Mouse (Mus musculus): ENCODE measurements around the gene Copb1. TPM values are rescaled to one million over a fixed set of nuclear protein-coding genes. Genes with fewer than 3 reads are reported as not detected.
"Not testable (repeated sequence)": the region's sequence is repeated elsewhere in the genome, so short reads cannot be mapped to it uniquely, and the experiment has no call there.

Gene Copb1
- polyA plus RNA-seq, 1 experiment from 2014 or later: 104 TPM

DNA sequence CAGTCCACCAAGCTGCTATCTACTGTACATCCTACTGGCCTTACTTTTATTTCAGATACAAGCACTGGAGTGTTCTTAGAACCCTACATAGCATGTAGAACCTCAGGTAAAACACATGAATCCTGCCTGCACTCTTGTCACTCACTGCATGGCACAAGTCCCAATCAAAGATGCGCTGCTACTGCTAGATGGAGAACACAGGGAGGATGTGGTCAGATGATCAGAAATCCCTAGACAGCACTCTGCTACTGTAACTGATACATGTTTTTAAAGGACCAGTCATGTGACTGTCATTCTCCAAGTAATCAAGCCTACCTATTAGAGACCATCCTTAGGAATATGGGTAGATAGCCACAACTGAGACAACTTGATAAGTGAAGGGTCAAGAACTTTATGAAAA, 44.7 kb downstream of the Copb1 start:
- WGBS: 93% methylated on average over 1 of the region's 1 CpGs
- Histone ChIP-seq H3K27me3 (ENCODE audit: control insufficient read depth, insufficient read depth, low read length) (no peaks in the 10 kb centered on the region), H3K4me2 (ENCODE audit: low read length) (no peak overlapping the region), H3K9me3 (ENCODE audit: control insufficient read depth, low read length) (no peaks in the 10 kb centered on the region), H3K36me3 (ENCODE audit: control insufficient read depth, insufficient read depth, low read length) (peaks cover 14% of the 10 kb centered on the region), H3K4me1 (ENCODE audit: control insufficient read depth, insufficient read depth, low read length) (no peaks in the 10 kb centered on the region), H3K4me3 (replicated peaks; ENCODE audit: low read depth, low read length) (no peak overlapping the region), H3K9ac (replicated peaks; ENCODE audit: low read length) (no peak overlapping the region), H3K27ac (replicated peaks; ENCODE audit: low read depth, low read length) (no peak overlapping the region)
- DNase-seq: no peak
- no peak for ATAC-seq (ENCODE audit: low FRiP score, low TSS enrichment)

DNA sequence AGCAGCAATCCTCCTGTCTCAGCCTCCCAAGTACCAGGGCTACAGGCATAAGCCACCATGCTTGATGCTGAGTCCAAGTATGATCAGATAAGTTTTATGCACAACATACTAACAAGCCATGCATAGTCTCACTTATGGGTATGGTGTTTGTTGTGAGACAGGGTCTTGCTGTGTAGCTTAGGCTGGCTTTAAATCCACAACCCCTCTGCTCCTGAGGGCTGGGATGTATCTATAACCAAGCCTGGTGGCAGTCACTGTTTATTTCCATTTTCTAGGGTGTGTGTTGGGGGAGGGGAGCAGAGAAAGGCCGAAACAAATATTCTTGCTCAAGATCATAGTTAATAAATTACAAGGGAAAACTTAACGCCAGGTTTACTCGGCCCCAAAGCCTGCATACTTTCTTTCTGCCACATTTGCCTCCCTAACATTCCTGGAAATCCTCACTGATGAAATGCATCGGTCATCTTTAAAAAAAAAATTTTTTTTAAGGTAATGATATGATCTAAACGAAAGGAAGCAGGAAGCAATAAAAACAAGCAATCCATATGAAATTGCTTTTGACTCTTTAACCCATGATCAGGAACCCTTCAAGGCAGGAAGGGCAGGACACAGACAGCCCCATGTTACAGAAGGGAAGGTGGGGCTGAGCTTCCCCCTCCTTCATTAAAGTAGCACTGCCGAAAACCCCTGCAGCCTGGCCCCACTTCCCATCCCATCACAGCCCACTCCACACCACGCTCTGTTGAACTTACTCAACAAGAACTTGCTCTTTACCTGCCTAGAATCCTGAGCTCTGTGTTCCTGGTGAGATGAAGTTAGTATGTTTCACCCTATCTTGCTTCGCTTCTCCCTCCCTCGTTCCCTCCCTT, 50.8 kb downstream of the Copb1 start:
- Histone ChIP-seq H3K27ac (replicated peaks; ENCODE audit: low read depth, low read length) (no peak overlapping the region), H3K36me3 (ENCODE audit: control insufficient read depth, insufficient read depth, low read length) (no peaks in the 10 kb centered on the region), H3K4me3 (replicated peaks; ENCODE audit: low read depth, low read length) (no peak overlapping the region), H3K9ac (replicated peaks; ENCODE audit: low read length) (no peak overlapping the region), H3K27me3 (ENCODE audit: control insufficient read depth, insufficient read depth, low read length) (no peaks in the 10 kb centered on the region), H3K4me1 (ENCODE audit: control insufficient read depth, insufficient read depth, low read length) (no peaks in the 10 kb centered on the region), H3K9me3 (ENCODE audit: control insufficient read depth, low read length) (no peaks in the 10 kb centered on the region), H3K4me2 (ENCODE audit: low read length) (no peak overlapping the region)
- 83% methylated on average over 9 of the region's 9 CpGs for WGBS
- no peak for DNase-seq
- no peak for ATAC-seq (ENCODE audit: low FRiP score, low TSS enrichment)

DNA sequence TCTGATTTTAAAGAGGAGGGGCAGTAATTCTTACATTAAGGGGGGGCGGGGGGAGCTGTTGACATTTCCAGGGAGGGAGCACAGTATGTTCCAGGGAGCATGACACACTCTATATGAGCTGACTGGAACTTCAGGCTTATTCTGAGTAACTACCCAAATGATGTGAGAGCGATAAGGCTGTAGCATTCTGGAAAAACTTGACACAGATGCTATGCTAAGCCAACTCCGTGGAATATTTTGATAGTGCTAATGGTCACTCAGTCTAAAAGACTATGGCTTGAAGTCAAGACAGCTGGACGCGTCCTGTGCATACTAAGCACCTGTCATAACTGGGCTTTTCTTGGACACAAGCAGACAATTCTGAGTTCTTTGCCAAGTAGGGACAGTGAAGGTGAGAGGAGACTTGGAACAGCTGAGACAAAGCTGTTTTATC, 51.5 kb downstream of the Copb1 start:
- H3K36me3 ChIP-seq (ENCODE audit: control insufficient read depth, insufficient read depth, low read length): no peaks in the 10 kb centered on the region
- 88% methylated on average over 5 of the region's 5 CpGs for whole genome bisulfite sequencing
- no peak overlapping the region for H3K4me3 ChIP-seq (replicated peaks; ENCODE audit: low read depth, low read length)
- H3K9me3 ChIP-seq (ENCODE audit: control insufficient read depth, low read length): no peaks in the 10 kb centered on the region
- no peak overlapping the region for H3K4me2 ChIP-seq (ENCODE audit: low read length)
- H3K27me3 ChIP-seq (ENCODE audit: control insufficient read depth, insufficient read depth, low read length): no peaks in the 10 kb centered on the region
- ATAC-seq (ENCODE audit: low FRiP score, low TSS enrichment) (no peak), DNase-seq (no peak)
- H3K27ac ChIP-seq (replicated peaks; ENCODE audit: low read depth, low read length): no peak overlapping the region
- no peak overlapping the region for H3K9ac ChIP-seq (replicated peaks; ENCODE audit: low read length)
- no peaks in the 10 kb centered on the region for H3K4me1 ChIP-seq (ENCODE audit: control insufficient read depth, insufficient read depth, low read length)

DNA sequence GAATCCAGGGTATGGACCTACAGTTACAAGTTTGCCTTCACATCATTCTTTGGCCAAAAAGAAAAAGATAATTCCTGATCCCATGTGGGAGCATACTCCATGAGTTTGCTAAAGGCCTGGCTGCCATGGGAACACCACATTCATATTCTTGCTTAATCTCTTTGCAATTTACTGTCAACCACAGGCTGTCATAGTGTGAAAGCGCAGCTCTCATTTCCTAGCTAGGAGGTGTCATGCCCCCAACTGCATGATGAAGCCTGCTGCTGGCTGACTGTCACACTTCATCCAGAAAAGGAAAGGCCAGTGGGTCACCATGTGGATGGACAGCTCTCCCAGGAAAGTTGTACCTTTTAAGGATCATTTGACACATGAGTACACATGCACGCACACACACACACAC, 53.9 kb downstream of the Copb1 start:
- no peak overlapping the region for H3K27ac ChIP-seq (replicated peaks; ENCODE audit: low read depth, low read length)
- no peak overlapping the region for H3K4me3 ChIP-seq (replicated peaks; ENCODE audit: low read depth, low read length)
- WGBS: 84% methylated on average over 2 of the region's 2 CpGs
- H3K4me1 ChIP-seq (ENCODE audit: control insufficient read depth, insufficient read depth, low read length): no peaks in the 10 kb centered on the region
- no peak for DNase-seq
- H3K36me3 ChIP-seq (ENCODE audit: control insufficient read depth, insufficient read depth, low read length): no peaks in the 10 kb centered on the region
- no peaks in the 10 kb centered on the region for H3K27me3 ChIP-seq (ENCODE audit: control insufficient read depth, insufficient read depth, low read length)
- H3K9ac ChIP-seq (replicated peaks; ENCODE audit: low read length): no peak overlapping the region
- H3K9me3 ChIP-seq (ENCODE audit: control insufficient read depth, low read length): no peaks in the 10 kb centered on the region
- no peak for ATAC-seq (ENCODE audit: low FRiP score, low TSS enrichment)
- H3K4me2 ChIP-seq (ENCODE audit: low read length): no peak overlapping the region

DNA sequence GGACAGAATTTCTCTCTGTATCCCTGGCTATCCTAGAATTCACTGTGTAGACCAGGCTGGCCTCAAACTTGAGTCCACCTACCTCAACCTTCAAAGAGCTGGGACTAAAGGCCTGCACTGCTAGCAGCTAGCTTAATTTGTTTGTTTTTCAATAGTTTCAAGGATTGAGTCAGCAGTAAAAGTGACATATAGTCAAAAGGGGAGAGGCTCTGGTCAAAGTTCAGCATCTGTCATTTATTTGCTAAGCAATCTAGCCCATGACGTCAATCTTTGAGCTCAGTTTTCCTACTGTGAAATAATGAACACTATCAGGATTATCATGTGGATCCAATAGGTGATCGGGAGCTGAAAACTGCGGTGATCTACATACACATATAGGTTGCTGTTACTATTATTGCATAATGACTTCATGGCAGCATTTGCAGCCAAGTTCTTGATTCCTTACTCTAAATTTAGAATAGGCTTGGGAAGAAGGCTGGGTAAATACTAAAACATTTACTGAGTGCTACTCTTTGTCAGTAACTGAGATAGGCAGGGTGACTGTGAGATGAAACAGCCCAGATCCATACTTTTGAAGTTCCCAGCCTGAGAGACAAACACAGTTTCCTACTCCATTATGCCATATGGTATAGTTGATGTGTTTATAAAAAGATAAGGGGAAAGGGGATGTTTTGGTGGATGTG, 54.9 kb downstream of the Copb1 start:
- H3K27ac ChIP-seq (replicated peaks; ENCODE audit: low read depth, low read length): no peak overlapping the region
- no peak overlapping the region for H3K9ac ChIP-seq (replicated peaks; ENCODE audit: low read length)
- no peaks in the 10 kb centered on the region for H3K9me3 ChIP-seq (ENCODE audit: control insufficient read depth, low read length)
- DNase-seq (no peak), ATAC-seq (ENCODE audit: low FRiP score, low TSS enrichment) (no peak)
- no peak overlapping the region for H3K4me2 ChIP-seq (ENCODE audit: low read length)
- no peaks in the 10 kb centered on the region for H3K27me3 ChIP-seq (ENCODE audit: control insufficient read depth, insufficient read depth, low read length)
- no peaks in the 10 kb centered on the region for H3K36me3 ChIP-seq (ENCODE audit: control insufficient read depth, insufficient read depth, low read length)
- H3K4me1 ChIP-seq (ENCODE audit: control insufficient read depth, insufficient read depth, low read length): no peaks in the 10 kb centered on the region
- no peak overlapping the region for H3K4me3 ChIP-seq (replicated peaks; ENCODE audit: low read depth, low read length)
- 88% methylated on average over 3 of the region's 3 CpGs for WGBS

DNA sequence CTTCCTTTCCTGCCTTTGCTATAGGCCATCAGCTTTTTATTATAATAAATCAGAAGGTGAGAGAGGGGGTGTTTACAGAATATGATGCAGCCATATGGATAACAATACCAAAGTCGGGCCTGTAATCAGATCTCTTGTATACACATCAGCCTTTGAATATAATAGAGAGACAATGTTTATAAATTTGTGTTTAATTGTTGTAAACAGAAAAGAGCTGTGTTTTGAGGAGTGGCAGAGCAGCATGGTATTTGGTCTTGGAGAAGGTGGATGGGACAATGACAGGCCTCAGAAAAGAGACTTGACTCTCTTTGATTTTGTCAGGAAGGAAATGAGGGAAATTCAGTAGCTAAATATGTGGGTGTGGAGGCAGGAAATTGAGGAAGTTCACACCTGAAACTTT, 56.3 kb downstream of the Copb1 start:
- no peak overlapping the region for H3K4me3 ChIP-seq (replicated peaks; ENCODE audit: low read depth, low read length)
- H3K9ac ChIP-seq (replicated peaks; ENCODE audit: low read length): no peak overlapping the region
- no peak overlapping the region for H3K4me2 ChIP-seq (ENCODE audit: low read length)
- H3K36me3 ChIP-seq (ENCODE audit: control insufficient read depth, insufficient read depth, low read length): no peaks in the 10 kb centered on the region
- ATAC-seq (ENCODE audit: low FRiP score, low TSS enrichment) (no peak), DNase-seq (no peak)
- WGBS: 84% methylated on average over 1 of the region's 1 CpGs
- no peaks in the 10 kb centered on the region for H3K9me3 ChIP-seq (ENCODE audit: control insufficient read depth, low read length)
- H3K27me3 ChIP-seq (ENCODE audit: control insufficient read depth, insufficient read depth, low read length): no peaks in the 10 kb centered on the region
- no peak overlapping the region for H3K27ac ChIP-seq (replicated peaks; ENCODE audit: low read depth, low read length)
- H3K4me1 ChIP-seq (ENCODE audit: control insufficient read depth, insufficient read depth, low read length): no peaks in the 10 kb centered on the region

DNA sequence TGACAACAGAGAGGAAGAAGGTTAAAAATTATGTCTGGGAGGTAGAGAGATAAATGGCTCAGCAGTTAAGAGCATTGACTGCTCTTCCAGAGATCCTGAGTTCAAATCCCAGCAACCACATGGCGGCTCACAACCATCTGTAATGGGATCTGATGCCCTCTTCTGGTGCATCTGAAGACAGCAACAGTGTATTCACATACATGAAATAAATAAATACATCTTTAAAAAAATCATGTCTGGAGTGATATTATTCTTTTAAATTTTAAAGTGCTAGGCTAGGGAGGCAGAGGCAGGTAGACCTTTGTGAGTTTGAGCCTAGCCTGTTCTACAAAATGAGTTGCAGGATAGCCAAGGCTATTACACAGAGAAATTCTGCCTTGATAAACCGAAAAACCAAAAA, 57.9 kb downstream of the Copb1 start:
- not testable (repeated sequence) for H3K4me3 ChIP-seq (replicated peaks; ENCODE audit: low read depth, low read length); H3K27me3 ChIP-seq (ENCODE audit: control insufficient read depth, insufficient read depth, low read length); H3K4me2 ChIP-seq (ENCODE audit: low read length); H3K4me1 ChIP-seq (ENCODE audit: control insufficient read depth, insufficient read depth, low read length); H3K9ac ChIP-seq (replicated peaks; ENCODE audit: low read length); DNase-seq; H3K36me3 ChIP-seq (ENCODE audit: control insufficient read depth, insufficient read depth, low read length); H3K9me3 ChIP-seq (ENCODE audit: control insufficient read depth, low read length); H3K27ac ChIP-seq (replicated peaks; ENCODE audit: low read depth, low read length); ATAC-seq (ENCODE audit: low FRiP score, low TSS enrichment)
- WGBS: 80% methylated on average over 2 of the region's 2 CpGs

DNA sequence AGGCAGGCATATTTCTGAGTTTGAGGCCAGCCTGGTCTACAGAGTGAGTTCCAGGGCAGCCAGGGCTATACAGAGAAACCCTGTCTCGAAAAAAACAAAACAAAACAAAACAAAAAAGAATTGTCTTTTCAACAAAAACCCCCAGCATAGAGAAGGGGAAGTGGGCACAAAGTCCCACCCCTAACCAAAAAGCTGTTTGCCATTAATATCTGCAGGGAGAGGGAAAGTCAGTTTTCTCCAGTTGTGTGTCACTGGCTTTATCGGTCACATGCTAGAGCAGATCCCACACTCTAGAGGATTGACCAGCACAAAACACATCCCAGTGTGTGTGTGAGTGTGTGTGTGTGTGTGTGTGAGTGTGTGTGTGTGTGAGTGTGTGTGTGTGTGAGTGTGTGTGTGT, 59.7 kb downstream of the Copb1 start:
- not testable (repeated sequence) for H3K4me1 ChIP-seq (ENCODE audit: control insufficient read depth, insufficient read depth, low read length); H3K9ac ChIP-seq (replicated peaks; ENCODE audit: low read length); H3K9me3 ChIP-seq (ENCODE audit: control insufficient read depth, low read length); H3K4me2 ChIP-seq (ENCODE audit: low read length); H3K36me3 ChIP-seq (ENCODE audit: control insufficient read depth, insufficient read depth, low read length); ATAC-seq (ENCODE audit: low FRiP score, low TSS enrichment); H3K4me3 ChIP-seq (replicated peaks; ENCODE audit: low read depth, low read length); H3K27ac ChIP-seq (replicated peaks; ENCODE audit: low read depth, low read length); DNase-seq; H3K27me3 ChIP-seq (ENCODE audit: control insufficient read depth, insufficient read depth, low read length)
- 83% methylated on average over 2 of the region's 2 CpGs for WGBS

DNA sequence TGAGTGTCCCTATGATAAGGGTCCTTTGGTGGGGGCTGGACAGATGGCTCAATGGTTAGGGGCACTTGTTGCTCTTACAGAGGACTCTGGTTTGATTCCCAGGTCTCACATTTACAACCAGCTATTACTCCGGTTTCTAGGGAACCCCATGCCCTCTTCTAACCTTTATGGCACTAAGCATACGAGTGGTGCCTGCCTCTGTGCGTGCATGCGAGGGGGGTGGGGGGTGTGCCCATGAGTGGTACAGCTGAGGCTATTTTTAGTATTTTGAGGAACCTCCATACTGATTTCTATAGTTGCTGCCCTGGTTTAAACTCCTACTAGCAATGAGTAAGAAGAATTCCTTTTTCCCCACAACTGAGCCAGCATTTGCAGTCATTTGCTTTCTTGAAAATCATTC, 60.3 kb downstream of the Copb1 start:
- H3K4me3 ChIP-seq (replicated peaks; ENCODE audit: low read depth, low read length): no peak overlapping the region
- ATAC-seq (ENCODE audit: low FRiP score, low TSS enrichment): no peak
- H3K4me1 ChIP-seq (ENCODE audit: control insufficient read depth, insufficient read depth, low read length): no peaks in the 10 kb centered on the region
- H3K27me3 ChIP-seq (ENCODE audit: control insufficient read depth, insufficient read depth, low read length): no peaks in the 10 kb centered on the region
- 84% methylated on average over 4 of the region's 4 CpGs for WGBS
- H3K4me2 ChIP-seq (ENCODE audit: low read length): no peak overlapping the region
- H3K36me3 ChIP-seq (ENCODE audit: control insufficient read depth, insufficient read depth, low read length): no peaks in the 10 kb centered on the region
- H3K9ac ChIP-seq (replicated peaks; ENCODE audit: low read length): no peak overlapping the region
- H3K9me3 ChIP-seq (ENCODE audit: control insufficient read depth, low read length): no peaks in the 10 kb centered on the region
- H3K27ac ChIP-seq (replicated peaks; ENCODE audit: low read depth, low read length): no peak overlapping the region
- no peak for DNase-seq

Measured in midbrain, embryonic 14.5 days (tissue).